Mouse (Mus musculus) hindbrain, embryonic 15.5 days (tissue): Measurements from ENCODE around the gene Ubox5. TPM values are rescaled to one million over a fixed set of nuclear protein-coding genes. Genes with fewer than 3 reads are reported as not detected.
"Not testable (repeated sequence)": the region's sequence is repeated elsewhere in the genome, so short reads cannot be mapped to it uniquely, and the experiment has no call there.

Experiments used
- ATAC-seq: fragments of 200-750 bp; cut with Nextera tagmentation; 2 replicates; pipeline ENCODE4 v1.8.0; 2017; ENCODE audit warnings: low read depth, moderate number of reproducible peaks, moderate TSS enrichment; ENCODE audit not compliant: low FRiP score
- H3K27ac ChIP-seq: fragments of 300-500 bp; sonication (generic); replicated peaks from 2 replicates; pipeline ENCODE4 v1.5.1; 2015; ENCODE audit warnings: mild to moderate bottlenecking, inconsistent platforms
- H3K27me3 ChIP-seq: fragments of 300-500 bp; sonication (generic); 2 replicates; pipeline ENCODE4 v1.6.1; 2015; ENCODE audit warnings: control low read depth, inconsistent platforms
- H3K36me3 ChIP-seq: fragments of 300-500 bp; sonication (generic); 2 replicates; pipeline ENCODE4 v1.6.1; 2015; ENCODE audit warnings: control low read depth, inconsistent platforms
- H3K4me1 ChIP-seq: fragments of 300-500 bp; sonication (generic); replicated peaks from 2 replicates; pipeline ENCODE4 v1.6.1; 2015; ENCODE audit warnings: control low read depth, inconsistent platforms
- H3K4me2 ChIP-seq: fragments of 300-500 bp; sonication (generic); 2 replicates; pipeline ENCODE4 v1.6.1; 2015; ENCODE audit warnings: moderate library complexity, mild to moderate bottlenecking, inconsistent platforms
- H3K4me3 ChIP-seq: fragments of 300-500 bp; sonication (generic); 2 replicates; pipeline ENCODE4 v1.5.1; 2015; ENCODE audit warnings: mild to moderate bottlenecking, inconsistent platforms
- H3K9ac ChIP-seq: fragments of 300-500 bp; sonication (generic); 2 replicates; pipeline ENCODE4 v1.6.1; 2015; ENCODE audit warnings: inconsistent platforms
- H3K9me3 ChIP-seq: fragments of 300-500 bp; sonication (generic); 2 replicates; pipeline ENCODE4 v1.6.1; 2016; ENCODE audit warnings: control low read depth, inconsistent platforms
- WGBS: fragments of 180-500 bp; shearing (Covaris S2); methylation state at CpG from one replicate; pipeline ENCODE4 v1.1.7; 2015; 5-methylcytosine and 5-hydroxymethylcytosine counted together
- polyA plus RNA-seq: library from polyadenylated mRNA; unstranded; fragments of >200 nt; fragmentation: Nextera tagmentation; extraction: Ambion mirVana; gene quantifications from 2 replicates; pipeline ENCODE4 v1.2.1, GENCODE M21; 2015

Gene Ubox5
- polyA plus RNA-seq, 1 experiment from 2014 or later: 10.0 TPM

DNA sequence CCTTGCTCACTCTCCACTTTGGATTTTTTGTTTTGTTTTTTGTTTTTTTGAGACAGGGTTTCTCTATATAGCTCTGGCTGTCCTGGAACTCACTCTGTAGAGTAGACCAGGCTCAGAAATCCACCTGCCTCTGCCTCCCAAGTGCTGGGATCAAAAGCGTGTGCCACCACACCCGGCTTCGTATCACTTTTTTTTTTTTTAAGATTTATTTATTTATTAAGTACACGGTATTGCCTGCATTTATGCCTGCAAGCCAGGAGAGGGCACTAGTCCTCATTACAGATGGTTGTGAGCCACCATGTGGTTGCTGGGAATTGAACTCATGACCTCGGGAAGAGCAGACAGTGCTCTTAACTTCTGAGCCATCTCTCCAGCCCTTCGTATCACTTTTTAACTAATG, 19.2 kb upstream of the Ubox5 start:
- not testable (repeated sequence) for H3K9ac ChIP-seq, H3K4me1 ChIP-seq, H3K27me3 ChIP-seq, H3K27ac ChIP-seq, H3K4me3 ChIP-seq, H3K9me3 ChIP-seq, H3K4me2 ChIP-seq, ATAC-seq
- WGBS: 89% methylated on average over 6 of the region's 6 CpGs
- H3K36me3 ChIP-seq: peaks cover 34% of the 10 kb centered on the region

DNA sequence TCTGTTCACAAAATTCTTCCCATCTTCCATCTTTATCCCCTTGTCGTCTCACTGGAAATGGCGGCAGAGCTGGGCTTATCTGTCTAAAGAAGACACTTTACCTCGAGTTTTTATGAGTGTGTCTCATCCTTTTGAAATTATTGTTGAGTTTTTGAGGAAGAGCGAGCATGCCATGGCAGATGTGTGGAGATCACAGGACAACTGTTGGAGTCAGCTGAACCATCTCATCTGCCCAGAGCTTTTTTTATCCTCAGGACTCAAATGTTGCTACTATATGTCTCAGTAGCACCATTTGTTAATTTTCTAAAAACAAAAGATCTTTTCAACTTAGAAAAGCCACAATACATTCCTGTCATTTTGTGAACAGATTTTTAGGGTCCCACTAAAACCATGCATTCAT, 15.4 kb upstream of the Ubox5 start:
- Histone ChIP-seq H3K9ac (no peak overlapping the region), H3K27ac (no peak overlapping the region), H3K4me1 (peaks cover 22% of the 10 kb centered on the region), H3K4me2 (no peak overlapping the region), H3K4me3 (no peak overlapping the region), H3K36me3 (peaks cover 12% of the 10 kb centered on the region; the same call in 1 of the 2 replicates), H3K27me3 (no peaks in the 10 kb centered on the region), H3K9me3 (no peaks in the 10 kb centered on the region)
- WGBS: 82% methylated on average over 4 of the region's 4 CpGs
- ATAC-seq: no peak

DNA sequence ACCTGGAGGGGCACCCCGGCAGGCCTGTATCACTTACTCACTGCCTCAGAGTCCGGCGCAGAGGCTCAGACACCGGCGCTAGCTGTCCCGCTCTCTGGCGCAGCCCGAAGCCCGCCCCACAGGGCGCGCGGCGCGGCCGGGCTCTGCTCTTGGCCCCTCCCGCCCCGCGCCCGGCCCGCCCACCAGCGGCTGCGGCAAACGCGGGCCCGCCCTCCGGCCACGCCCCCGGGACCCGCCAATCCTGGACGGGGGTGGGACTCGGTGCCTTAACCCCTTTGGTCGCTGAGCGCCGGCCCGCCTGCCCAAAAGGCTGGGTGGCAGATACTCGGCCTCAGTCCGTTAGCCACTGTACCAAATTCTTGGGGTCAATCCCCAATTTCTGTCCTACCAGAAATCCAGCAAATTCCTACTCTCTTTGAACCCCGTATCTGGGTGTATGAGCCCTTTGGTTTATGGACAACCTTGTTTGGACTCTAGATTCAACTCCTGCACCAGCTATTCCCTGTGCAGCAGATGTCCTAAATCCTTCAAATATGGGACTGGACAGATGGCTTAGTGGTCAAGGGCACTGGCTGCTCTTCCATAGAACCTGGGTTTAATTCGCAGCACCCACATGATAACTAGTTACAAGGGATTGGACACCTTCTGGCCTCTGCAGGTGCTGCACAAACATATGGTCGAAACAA, 13.0 kb upstream of the Ubox5 start, which contains the start of gene Lzts3:
TSS of gene Lzts3 (minus strand) at position 120 of the 686 bp plus-strand sequence.
- peak; percentile 95 for ATAC-seq
- Histone ChIP-seq H3K27me3 (no peaks in the 10 kb centered on the region; the same call in 1 of the 2 replicates), H3K4me2 (peak within 1 kb of the TSS; percentile 81), H3K4me3 (peak within 1 kb of the TSS; percentile 93), H3K9ac (peak within 1 kb of the TSS; percentile 91), H3K27ac (peak within 1 kb of the TSS; percentile 88), H3K4me1 (peaks cover 22% of the 10 kb centered on the region), H3K36me3 (peaks cover 7% of the 10 kb centered on the region; the same call in 1 of the 2 replicates), H3K9me3 (no peaks in the 10 kb centered on the region)
- WGBS: 4% methylated on average over 24 of the region's 40 CpGs

DNA sequence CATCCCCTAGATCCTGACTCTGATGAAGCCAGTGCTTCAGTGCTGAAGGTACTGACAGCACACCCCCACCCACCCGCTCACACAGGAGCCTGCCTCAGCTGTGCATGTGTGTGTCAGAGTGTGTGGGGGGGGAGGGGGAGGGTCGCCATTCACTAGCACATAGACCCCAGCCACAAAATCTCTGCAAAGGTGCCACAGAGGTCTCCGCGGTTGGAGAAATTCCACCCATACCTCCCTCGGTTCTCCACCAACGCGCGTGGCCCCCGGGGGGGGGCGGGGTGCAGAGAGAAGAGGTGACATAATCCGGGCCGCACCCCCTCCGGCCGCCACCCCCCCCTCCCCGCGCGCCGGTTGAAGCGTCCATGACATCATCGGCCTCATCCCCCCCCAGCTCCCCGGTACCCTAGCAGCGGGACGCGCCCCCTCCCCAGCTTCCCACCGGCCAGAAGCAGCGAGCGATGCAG, 12.4 kb upstream of the Ubox5 start:
- 2% methylated on average over 16 of the region's 27 CpGs for WGBS

DNA sequence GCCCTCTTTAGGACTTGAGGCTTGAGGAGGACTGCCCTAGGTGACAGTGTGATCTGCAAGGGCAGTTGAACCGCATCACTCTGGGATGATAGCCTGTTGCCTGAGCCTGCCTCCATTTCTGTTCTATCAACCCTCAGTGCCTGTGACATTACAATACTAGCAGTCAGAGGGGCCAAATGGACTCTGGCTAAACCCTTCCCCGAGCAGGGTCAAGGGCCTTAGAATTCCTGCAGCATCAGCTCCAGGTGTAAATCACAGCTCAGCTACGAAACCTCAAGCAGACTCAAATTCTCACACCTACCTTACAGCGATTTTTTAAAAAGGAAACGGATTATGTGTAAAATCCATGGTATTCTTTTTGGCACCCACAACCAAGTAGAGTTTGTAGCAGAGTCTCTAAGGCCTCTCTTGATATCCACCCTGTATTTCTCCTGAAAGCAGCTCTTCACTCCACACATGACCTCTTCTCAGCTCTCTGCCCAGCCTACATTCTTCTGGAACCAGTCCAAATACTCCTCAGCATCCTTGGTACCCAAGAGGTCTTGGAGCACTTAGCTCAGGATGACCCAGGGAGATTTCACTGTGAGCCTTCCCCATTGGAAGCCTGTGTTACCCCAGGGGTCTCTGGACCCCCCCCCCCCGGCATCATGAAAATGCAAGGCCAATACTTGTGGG, 11.7 kb upstream of the Ubox5 start:
- Histone ChIP-seq H3K36me3 (no peaks in the 10 kb centered on the region), H3K9me3 (no peaks in the 10 kb centered on the region), H3K4me3 (peak overlapping the region; percentile 93), H3K27ac (peak overlapping the region; percentile 88; the same call in 1 of the 2 replicates), H3K4me1 (peaks cover 22% of the 10 kb centered on the region), H3K27me3 (peaks cover 13% of the 10 kb centered on the region), H3K4me2 (peak overlapping the region; percentile 81), H3K9ac (peak overlapping the region; percentile 91)
- 0 out of 2 replicates have a peak, but pooled peaks have one; percentile 7 for ATAC-seq
- WGBS: 73% methylated on average over 6 of the region's 6 CpGs

More for the DNA sequence above, 12.4 kb upstream of the Ubox5 start:
- ATAC-seq: peak; percentile 75
- H3K4me3 ChIP-seq: peak overlapping the region; percentile 93
- H3K27ac ChIP-seq: peak overlapping the region; percentile 88
- H3K4me2 ChIP-seq: peak overlapping the region; percentile 81
- no peaks in the 10 kb centered on the region for H3K9me3 ChIP-seq
- peaks cover 5% of the 10 kb centered on the region for H3K27me3 ChIP-seq
- H3K4me1 ChIP-seq: peaks cover 22% of the 10 kb centered on the region
- peak overlapping the region; percentile 91 for H3K9ac ChIP-seq
- peaks cover 7% of the 10 kb centered on the region; the same call in 1 of the 2 replicates for H3K36me3 ChIP-seq

DNA sequence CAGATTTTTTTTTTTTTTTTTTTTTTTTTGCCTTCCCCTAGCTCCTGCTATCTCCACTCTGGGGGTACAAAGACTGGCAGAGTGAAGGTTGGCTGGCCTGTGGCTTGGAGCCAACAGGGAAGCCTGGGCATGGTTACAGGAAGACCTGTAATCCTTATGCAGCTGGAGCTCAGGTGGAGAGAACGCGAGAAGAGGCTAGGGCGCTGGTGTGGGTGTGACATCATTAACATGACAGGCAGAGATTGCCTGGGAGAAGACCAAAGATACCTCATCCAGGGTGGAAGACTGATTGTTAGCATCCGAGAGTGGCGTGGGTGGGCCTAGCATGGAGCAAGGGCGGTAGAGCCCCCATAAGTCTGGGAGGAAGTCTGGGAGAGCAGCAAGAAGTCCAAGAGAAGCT, 9.4 kb upstream of the Ubox5 start:
- WGBS: 76% methylated on average over 6 of the region's 6 CpGs
- no peak for ATAC-seq
- Histone ChIP-seq H3K4me1 (peaks cover 41% of the 10 kb centered on the region), H3K9ac (no peak overlapping the region), H3K9me3 (no peaks in the 10 kb centered on the region), H3K36me3 (peaks cover 6% of the 10 kb centered on the region), H3K4me3 (no peak overlapping the region), H3K4me2 (no peak overlapping the region), H3K27me3 (peaks cover 35% of the 10 kb centered on the region), H3K27ac (no peak overlapping the region)

DNA sequence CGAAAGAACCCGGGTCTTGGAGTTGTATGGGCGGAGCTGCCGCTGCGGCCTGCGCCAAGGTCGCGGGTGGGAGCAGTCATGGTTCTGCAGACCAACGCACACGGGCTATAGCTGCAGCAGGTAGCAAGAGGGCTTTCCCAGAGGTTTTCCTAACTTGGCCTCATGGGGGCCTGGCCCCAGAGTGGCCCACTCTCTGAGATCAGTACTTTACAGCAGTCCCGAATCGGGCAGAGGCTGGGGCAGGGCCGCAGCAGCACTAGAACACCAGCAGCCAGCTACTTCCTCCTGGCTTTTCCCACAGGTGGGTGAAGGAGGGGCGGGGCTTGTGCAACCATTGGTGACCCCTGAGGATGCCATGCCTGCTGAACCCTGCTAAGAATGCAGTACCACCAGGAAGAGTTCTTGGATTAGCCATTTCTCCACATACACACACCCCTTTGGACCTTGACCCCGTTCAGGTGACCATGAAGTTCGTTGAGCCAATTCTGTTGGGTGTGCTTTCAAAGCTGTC, 8.3 kb upstream of the Ubox5 start:
- Histone ChIP-seq H3K4me3 (no peak overlapping the region), H3K4me2 (no peak overlapping the region), H3K9ac (no peak overlapping the region), H3K27me3 (peaks cover 42% of the 10 kb centered on the region), H3K27ac (no peak overlapping the region), H3K36me3 (peaks cover 6% of the 10 kb centered on the region), H3K4me1 (peaks cover 46% of the 10 kb centered on the region), H3K9me3 (no peaks in the 10 kb centered on the region)
- no peak for ATAC-seq
- 28% methylated on average over 16 of the region's 16 CpGs for WGBS

DNA sequence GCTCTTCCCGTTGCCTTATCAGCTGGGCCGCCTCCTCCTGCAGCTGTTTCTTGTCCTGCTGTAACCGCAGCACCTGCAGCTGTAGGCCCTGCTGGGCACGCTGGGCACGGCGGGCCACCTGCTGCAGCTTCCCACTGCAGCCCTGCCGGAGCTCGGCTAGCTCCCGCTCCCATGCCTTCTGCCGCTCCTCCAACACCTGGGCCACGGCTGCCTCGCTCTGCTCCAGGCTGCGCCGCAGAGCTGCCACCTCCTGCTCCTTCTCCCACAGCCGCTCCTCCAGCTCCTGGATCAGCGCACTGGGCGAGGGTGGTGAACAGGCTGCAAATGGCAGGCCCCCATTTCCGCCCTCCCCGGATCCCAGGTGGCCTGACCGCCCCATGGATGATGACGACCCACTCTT, 6.0 kb upstream of the Ubox5 start:
- Histone ChIP-seq H3K4me3 (no peak overlapping the region), H3K9ac (no peak overlapping the region), H3K9me3 (no peaks in the 10 kb centered on the region), H3K4me2 (no peak overlapping the region), H3K4me1 (peaks cover 32% of the 10 kb centered on the region), H3K27ac (no peak overlapping the region), H3K36me3 (peaks cover 6% of the 10 kb centered on the region), H3K27me3 (peaks cover 42% of the 10 kb centered on the region)
- ATAC-seq: no peak
- 27% methylated on average over 21 of the region's 21 CpGs for WGBS

DNA sequence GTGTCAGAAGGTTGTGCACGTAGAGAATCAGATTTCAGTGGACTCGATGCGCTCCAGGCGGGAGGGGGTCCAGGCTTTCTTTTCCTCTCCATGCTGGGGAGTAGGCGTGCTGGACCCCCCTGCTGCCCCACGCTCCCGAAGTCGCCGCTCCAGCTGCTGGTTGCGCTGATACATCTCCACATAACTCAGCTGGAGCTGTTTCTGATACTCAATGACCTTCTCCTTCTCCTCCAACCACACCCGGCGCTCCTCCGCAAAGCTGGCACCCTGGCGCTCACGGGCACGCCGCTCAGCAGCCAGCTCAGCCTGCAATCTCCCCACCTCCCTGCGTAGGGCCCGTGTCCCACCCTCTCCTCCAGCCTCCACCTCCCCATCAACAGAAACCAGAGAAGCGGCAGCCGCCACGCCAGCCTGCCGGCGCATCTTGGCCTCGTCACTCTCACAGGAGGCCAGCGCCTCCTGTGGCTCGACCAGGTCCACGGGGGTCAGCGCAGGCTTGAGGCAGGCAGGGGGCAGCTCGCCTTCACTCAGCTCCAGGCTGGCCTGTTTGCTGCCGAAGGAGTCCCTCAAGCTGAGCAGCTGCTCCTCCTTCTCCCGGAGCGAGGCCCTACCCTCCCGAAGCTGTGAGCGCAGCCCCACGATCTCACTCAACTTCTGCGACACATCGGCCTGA, 5.0 kb upstream of the Ubox5 start:
- H3K4me1 ChIP-seq: peaks cover 30% of the 10 kb centered on the region
- no peak overlapping the region for H3K27ac ChIP-seq
- no peaks in the 10 kb centered on the region for H3K9me3 ChIP-seq
- H3K27me3 ChIP-seq: peaks cover 42% of the 10 kb centered on the region
- peak overlapping the region; percentile 11 for H3K4me3 ChIP-seq
- H3K36me3 ChIP-seq: peaks cover 6% of the 10 kb centered on the region
- peak overlapping the region; percentile 50 for H3K4me2 ChIP-seq
- no peak overlapping the region for H3K9ac ChIP-seq
- no peak for ATAC-seq
- 8% methylated on average over 37 of the region's 38 CpGs for WGBS

DNA sequence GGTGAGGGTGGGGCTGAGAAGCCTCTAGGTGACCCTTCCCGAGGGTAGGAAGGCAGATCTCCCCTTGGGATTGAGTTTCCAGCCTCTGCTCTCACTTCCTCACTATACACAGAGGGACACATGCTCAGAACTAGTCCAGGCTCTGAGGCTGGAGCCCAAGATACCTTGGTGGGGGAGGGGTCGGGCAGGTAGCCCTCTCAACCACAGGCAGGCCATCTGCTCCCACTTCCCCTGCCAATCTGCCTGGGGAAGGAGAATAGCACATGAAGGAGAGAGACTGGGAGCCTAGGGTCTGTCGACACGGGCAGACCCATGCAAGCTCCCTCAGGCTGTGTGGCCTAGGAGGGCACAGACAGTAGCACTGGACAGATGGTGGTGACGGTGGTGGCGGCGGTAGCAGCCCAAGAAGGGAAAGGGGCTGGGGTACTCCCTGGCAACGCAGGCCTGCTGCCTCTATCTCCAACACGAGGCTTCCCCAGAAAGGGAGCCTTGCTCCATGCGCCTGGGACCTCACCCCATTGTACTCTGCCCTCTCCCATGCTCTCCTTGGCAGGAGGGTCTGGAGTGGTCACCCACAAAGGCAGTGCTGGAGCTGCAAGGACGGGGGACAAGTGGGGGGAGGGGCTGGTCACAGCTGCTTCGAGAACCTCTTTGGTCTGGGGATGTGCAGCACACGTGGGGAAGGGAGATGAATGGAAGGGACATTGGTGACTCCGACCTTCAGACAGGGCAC, 4.3 kb upstream of the Ubox5 start:
- Histone ChIP-seq H3K4me1 (peaks cover 30% of the 10 kb centered on the region), H3K36me3 (peaks cover 6% of the 10 kb centered on the region), H3K9ac (no peak overlapping the region), H3K4me2 (peak overlapping the region; percentile 50), H3K9me3 (no peaks in the 10 kb centered on the region), H3K4me3 (no peak overlapping the region), H3K27ac (no peak overlapping the region), H3K27me3 (peaks cover 42% of the 10 kb centered on the region)
- ATAC-seq: no peak
- 19% methylated on average over 14 of the region's 14 CpGs for WGBS

DNA sequence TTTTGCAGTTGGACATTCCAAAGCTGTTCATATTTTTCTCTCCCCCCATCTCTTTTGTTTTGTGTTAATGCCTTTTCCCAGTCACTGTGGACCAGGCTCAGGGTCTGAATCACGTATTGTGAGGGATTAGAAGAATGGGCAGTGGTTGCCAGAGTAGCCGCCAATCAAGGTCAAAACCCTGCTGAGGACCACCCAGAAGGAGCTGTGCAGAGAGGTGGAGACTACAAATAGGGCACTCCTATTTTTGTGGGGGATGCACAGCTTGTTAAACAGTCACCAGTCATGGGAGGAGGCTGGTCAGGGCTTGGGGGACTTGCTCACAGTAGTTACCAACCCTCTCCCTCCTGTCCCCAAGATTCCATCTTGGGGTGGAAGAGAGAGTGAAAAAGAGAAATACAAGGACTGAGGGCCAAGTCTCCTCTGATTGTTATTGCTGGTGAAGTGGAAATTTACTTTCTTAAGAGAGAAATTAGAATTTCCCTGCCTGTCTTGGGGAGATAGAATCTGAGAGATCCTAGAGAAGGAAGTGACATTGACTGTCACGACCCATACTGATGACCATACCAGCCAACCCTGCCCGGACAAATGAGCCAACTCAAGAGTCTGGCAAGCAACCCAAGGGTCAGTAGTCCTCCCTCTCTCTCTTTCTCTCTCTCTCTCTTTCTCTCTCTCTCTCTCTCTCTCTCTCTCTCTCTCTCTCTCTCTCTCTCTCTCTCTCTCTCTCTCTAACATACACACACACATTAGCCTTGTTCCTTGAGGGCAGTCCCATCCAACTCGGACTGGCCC, 3.2 kb upstream of the Ubox5 start:
- peaks cover 42% of the 10 kb centered on the region for H3K27me3 ChIP-seq
- H3K4me3 ChIP-seq: no peak overlapping the region
- H3K27ac ChIP-seq: no peak overlapping the region
- whole genome bisulfite sequencing: 40% methylated on average over 5 of the region's 5 CpGs
- H3K9ac ChIP-seq: no peak overlapping the region
- H3K36me3 ChIP-seq: peaks cover 6% of the 10 kb centered on the region
- no peak overlapping the region for H3K4me2 ChIP-seq
- no peak for ATAC-seq
- peaks cover 41% of the 10 kb centered on the region for H3K4me1 ChIP-seq
- H3K9me3 ChIP-seq: no peaks in the 10 kb centered on the region
